Mouse (Mus musculus) kidney, adult 2 months (tissue): Measurements from ENCODE around the gene Kansl1. TPM values are rescaled to one million over a fixed set of nuclear protein-coding genes. Genes with fewer than 3 reads are reported as not detected.

Experiments
- DNase-seq: peaks from one replicate; pipeline ENCODE4 v3.0.0; 2021
- H3K27ac ChIP-seq: fragments of 200-500 bp; 2 replicates; pipeline ENCODE4 v1.5.1; 2012; ENCODE audit warnings: low read depth, low read length, control low read depth, inconsistent platforms; ENCODE audit not compliant: insufficient read depth
- H3K27me3 ChIP-seq: fragments of 200-500 bp; replicated peaks from 2 replicates; pipeline ENCODE4 v1.6.1; 2012; ENCODE audit warnings: mild to moderate bottlenecking, moderate library complexity, low read length, inconsistent platforms; ENCODE audit not compliant: control insufficient read depth, insufficient read depth
- H3K36me3 ChIP-seq: fragments of 200-500 bp; 2 replicates; pipeline ENCODE4 v1.6.1; 2012; ENCODE audit warnings: mild to moderate bottlenecking, moderate library complexity, low read length, inconsistent platforms; ENCODE audit not compliant: control insufficient read depth, insufficient read depth
- H3K4me1 ChIP-seq: fragments of 200-500 bp; 2 replicates; pipeline ENCODE4 v1.6.1; 2011; ENCODE audit warnings: low read length; ENCODE audit not compliant: control insufficient read depth, insufficient read depth
- H3K4me3 ChIP-seq: fragments of 200-500 bp; 2 replicates; pipeline ENCODE4 v1.5.1; 2011; ENCODE audit warnings: mild to moderate bottlenecking, low read depth, low read length, control low read depth; ENCODE audit not compliant: insufficient read depth
- CTCF ChIP-seq: fragments of 200-500 bp; conservative IDR thresholded peaks from 2 replicates; pipeline ENCODE4 v1.5.1; 2011; ENCODE audit warnings: low read depth, mild to moderate bottlenecking, control low read depth, low read length, moderate library complexity, mixed read lengths; ENCODE audit not compliant: insufficient read depth, insufficient read length
- POLR2A ChIP-seq: fragments of 200-500 bp; IDR thresholded peaks from one replicate; pipeline ENCODE4 v1.6.1; 2011; ENCODE audit warnings: low read depth, low read length, control low read depth
- whole genome bisulfite sequencing: fragments of 180-500 bp; shearing (Covaris S2); methylation state at CpG from one replicate; pipeline ENCODE4 v1.1.7; 2018; 5-methylcytosine and 5-hydroxymethylcytosine counted together
- polyA plus RNA-seq: library from polyadenylated mRNA; depleted of rRNA; stranded (reverse); fragments of >200 nt; gene quantifications from 2 replicates; pipeline ENCODE4 v1.2.3, GENCODE M21; 2012

Kansl1 gene
- polyA plus RNA-seq, 1 experiment = 51.8 TPM

- TF ChIP-seq CTCF (no peak), POLR2A (no peak)
Observed at GRCm38 (mm10) chr11:104331208-104331607, 137.5 kb downstream of the Kansl1 start.

DNA sequence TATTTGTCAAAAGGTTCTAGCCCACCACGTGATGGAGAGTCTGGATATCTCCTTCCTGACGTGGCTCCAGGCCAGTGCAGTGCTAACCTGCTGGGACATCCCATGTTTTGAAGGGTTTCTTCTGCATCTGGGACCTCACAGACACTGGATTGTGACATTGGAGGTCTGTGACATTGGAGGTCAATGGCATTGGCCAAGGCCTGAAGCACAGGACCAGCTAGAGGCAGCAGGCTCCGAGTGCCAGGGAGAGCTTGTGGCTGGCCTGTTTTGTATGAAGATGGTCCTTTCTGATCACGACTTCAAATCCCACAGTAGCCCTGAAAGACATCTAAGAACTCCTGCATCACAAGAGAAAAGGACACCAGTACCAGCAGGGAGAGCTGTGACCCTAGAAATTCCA, 138.5 kb downstream of the Kansl1 start:
- no peak overlapping the region for H3K4me3 ChIP-seq
- no peaks in the 10 kb centered on the region; the same call in 1 of the 2 replicates for H3K36me3 ChIP-seq
- H3K4me1 ChIP-seq = no peaks in the 10 kb centered on the region
- H3K27me3 ChIP-seq = no peaks in the 10 kb centered on the region
- WGBS = 82% methylated on average over 4 of the region's 4 CpGs
- DNase-seq = no peak
- TF ChIP-seq POLR2A = no peak
- no peak for TF ChIP-seq CTCF
- no peak overlapping the region for H3K27ac ChIP-seq

More at GRCm38 (mm10) chr11:104331208-104331607, 137.5 kb downstream of the Kansl1 start:
- no peak overlapping the region for H3K27ac ChIP-seq
- no peaks in the 10 kb centered on the region for H3K27me3 ChIP-seq
- no peaks in the 10 kb centered on the region for H3K4me1 ChIP-seq
- no peaks in the 10 kb centered on the region; the same call in none of the 2 replicates for H3K36me3 ChIP-seq
- WGBS = 87% methylated on average over 3 of the region's 3 CpGs
- no peak for DNase-seq
- no peak overlapping the region for H3K4me3 ChIP-seq

- no peak overlapping the region for H3K4me3 ChIP-seq
- no peak for TF ChIP-seq CTCF
- TF ChIP-seq POLR2A = no peak
- H3K27ac ChIP-seq = no peak overlapping the region
- H3K4me1 ChIP-seq = no peaks in the 10 kb centered on the region
- 72% methylated on average over 11 of the region's 11 CpGs for WGBS
- no peaks in the 10 kb centered on the region for H3K27me3 ChIP-seq
- H3K36me3 ChIP-seq = no peaks in the 10 kb centered on the region
- no peak for DNase-seq
Observed at GRCm38 (mm10) chr11:104329185-104329926, 139.3 kb downstream of the Kansl1 start.

DNA sequence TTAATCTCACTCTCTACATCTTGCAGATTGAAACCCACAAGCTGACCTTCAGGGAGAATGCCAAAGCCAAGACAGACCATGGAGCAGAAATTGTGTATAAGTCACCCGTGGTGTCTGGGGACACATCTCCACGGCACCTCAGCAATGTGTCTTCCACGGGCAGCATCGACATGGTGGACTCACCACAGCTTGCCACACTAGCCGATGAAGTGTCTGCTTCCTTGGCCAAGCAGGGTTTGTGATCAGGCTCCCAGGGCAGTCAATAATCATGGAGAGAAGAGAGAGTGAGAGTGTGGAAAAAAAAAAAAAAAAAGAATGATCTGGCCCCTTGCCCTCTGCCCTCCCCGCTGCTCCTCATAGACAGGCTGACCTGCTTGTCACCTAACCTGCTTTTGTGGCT, 140.7 kb downstream of the Kansl1 start:
- whole genome bisulfite sequencing = 87% methylated on average over 6 of the region's 6 CpGs
- no peaks in the 10 kb centered on the region for H3K27me3 ChIP-seq
- H3K36me3 ChIP-seq = no peaks in the 10 kb centered on the region
- TF ChIP-seq CTCF (no peak), POLR2A (no peak)
- no peak overlapping the region for H3K27ac ChIP-seq
- no peak overlapping the region for H3K4me3 ChIP-seq
- H3K4me1 ChIP-seq = no peaks in the 10 kb centered on the region
- no peak for DNase-seq

GRCm38 (mm10) chr11:104327462-104327861, 141.2 kb downstream of the Kansl1 start:
- WGBS = 94% methylated on average over 1 of the region's 1 CpGs
- no peaks in the 10 kb centered on the region for H3K4me1 ChIP-seq
- H3K27me3 ChIP-seq = no peaks in the 10 kb centered on the region
- no peaks in the 10 kb centered on the region for H3K36me3 ChIP-seq
- TF ChIP-seq POLR2A (no peak), CTCF (no peak)
- H3K27ac ChIP-seq = no peak overlapping the region
- DNase-seq = no peak
- no peak overlapping the region for H3K4me3 ChIP-seq

DNA sequence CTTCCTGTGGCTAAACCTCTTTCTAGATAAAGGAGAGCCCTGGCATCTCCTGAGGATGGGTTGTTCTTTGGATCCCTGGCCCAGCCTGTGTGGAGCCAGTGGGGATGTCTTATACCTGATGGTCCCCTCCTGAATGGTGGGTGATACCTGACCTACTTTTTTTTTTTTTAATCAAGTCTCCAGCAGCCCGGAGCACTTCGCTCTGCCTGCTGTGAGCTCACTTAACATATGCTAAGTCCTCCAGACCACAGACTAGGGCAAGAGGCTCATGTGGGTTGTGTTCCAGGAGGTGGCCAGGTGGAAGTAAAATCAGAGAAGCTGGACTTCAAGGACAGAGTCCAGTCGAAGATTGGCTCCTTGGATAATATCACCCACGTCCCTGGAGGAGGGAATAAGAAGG, 146.5 kb downstream of the Kansl1 start:
- Histone ChIP-seq H3K27ac (no peak overlapping the region), H3K4me3 (no peak overlapping the region), H3K4me1 (no peaks in the 10 kb centered on the region; the same call in 1 of the 2 replicates), H3K27me3 (no peaks in the 10 kb centered on the region), H3K36me3 (no peaks in the 10 kb centered on the region)
- 44% methylated on average over 4 of the region's 4 CpGs for WGBS
- no peak for DNase-seq
- no peak for TF ChIP-seq POLR2A
- no peak for TF ChIP-seq CTCF

GRCm38 (mm10) chr11:104320511-104320910, 148.2 kb downstream of the Kansl1 start:
- Histone ChIP-seq H3K4me1 (no peaks in the 10 kb centered on the region; the same call in 1 of the 2 replicates), H3K27me3 (no peaks in the 10 kb centered on the region), H3K36me3 (no peaks in the 10 kb centered on the region), H3K27ac (no peak overlapping the region), H3K4me3 (no peak overlapping the region)
- no peak for DNase-seq
- TF ChIP-seq POLR2A (no peak), CTCF (no peak)
- 75% methylated on average over 5 of the region's 5 CpGs for WGBS
